Mouse (Mus musculus) small intestine, adult 2 months (tissue): ENCODE measurements around the gene Naa20. TPM values are rescaled to one million over a fixed set of nuclear protein-coding genes. Genes with fewer than 3 reads are reported as not detected.

Experiments
- H3K27ac ChIP-seq: fragments of 200-500 bp; 2 replicates; pipeline ENCODE4 v1.5.1; 2012; ENCODE audit warnings: low read depth, low read length, control low read depth, inconsistent platforms; ENCODE audit not compliant: insufficient read depth
- H3K27me3 ChIP-seq: fragments of 200-500 bp; 2 replicates; pipeline ENCODE4 v1.6.1; 2012; ENCODE audit warnings: mild to moderate bottlenecking, moderate library complexity, low read length, inconsistent platforms; ENCODE audit not compliant: control insufficient read depth, insufficient read depth
- H3K36me3 ChIP-seq: fragments of 200-500 bp; 2 replicates; pipeline ENCODE4 v1.6.1; 2012; ENCODE audit warnings: mild to moderate bottlenecking, low read length, control low read depth, inconsistent platforms; ENCODE audit not compliant: control insufficient read depth, insufficient read depth
- H3K4me1 ChIP-seq: fragments of 200-500 bp; 2 replicates; pipeline ENCODE4 v1.6.1; 2012; ENCODE audit warnings: low read length, inconsistent platforms, mixed read lengths; ENCODE audit not compliant: control insufficient read depth, insufficient read depth, insufficient read length
- H3K4me3 ChIP-seq: fragments of 200-500 bp; 2 replicates; pipeline ENCODE4 v1.5.1; 2012; ENCODE audit warnings: low read depth, mild to moderate bottlenecking, control low read depth, inconsistent platforms, low read length, moderate library complexity
- CTCF ChIP-seq: fragments of 200-500 bp; IDR thresholded peaks from 2 replicates; pipeline ENCODE4 v1.5.1; 2012; ENCODE audit warnings: low read depth, mild to moderate bottlenecking, control low read depth, inconsistent platforms, low read length, moderate library complexity, mixed read lengths; ENCODE audit not compliant: insufficient replicate concordance, insufficient read length; ENCODE audit errors: extremely low read depth
- POLR2A ChIP-seq: fragments of 200-500 bp; IDR thresholded peaks from 2 replicates; pipeline ENCODE4 v1.6.1; 2012; ENCODE audit warnings: low read depth, mild to moderate bottlenecking, control low read depth, inconsistent platforms, low read length, moderate library complexity
- WGBS: fragments of 180-500 bp; shearing (Covaris S2); methylation state at CpG from one replicate; pipeline ENCODE4 v1.1.7; 2018; 5-methylcytosine and 5-hydroxymethylcytosine counted together
- polyA plus RNA-seq: library from polyadenylated mRNA; depleted of rRNA; stranded (reverse); fragments of >200 nt; gene quantifications from 2 replicates; pipeline ENCODE4 v1.2.3, GENCODE M21; 2012

Naa20 gene
- polyA plus RNA-seq, 1 experiment = 13.2 TPM

- peaks cover 10% of the 10 kb centered on the region; the same call in 1 of the 2 replicates for H3K4me1 ChIP-seq
- no peak overlapping the region for H3K4me3 ChIP-seq
- 39% methylated on average over 3 of the region's 3 CpGs for WGBS
- no peak for TF ChIP-seq POLR2A
- TF ChIP-seq CTCF = no peak
- H3K27ac ChIP-seq = no peak overlapping the region
- H3K27me3 ChIP-seq = no peaks in the 10 kb centered on the region
- peaks cover 37% of the 10 kb centered on the region for H3K36me3 ChIP-seq
Observed at GRCm38 (mm10) chr2:145874879-145875482, 26.9 kb upstream of the Naa20 start.

- H3K4me3 ChIP-seq = no peak overlapping the region
- H3K27me3 ChIP-seq = no peaks in the 10 kb centered on the region
- 92% methylated on average over 3 of the region's 3 CpGs for WGBS
- peaks cover 52% of the 10 kb centered on the region for H3K36me3 ChIP-seq
- peaks cover 7% of the 10 kb centered on the region; the same call in 1 of the 2 replicates for H3K4me1 ChIP-seq
- H3K27ac ChIP-seq = no peak overlapping the region
- TF ChIP-seq CTCF = no peak
- TF ChIP-seq POLR2A = no peak
Observed at GRCm38 (mm10) chr2:145877191-145877590, 24.7 kb upstream of the Naa20 start.

DNA sequence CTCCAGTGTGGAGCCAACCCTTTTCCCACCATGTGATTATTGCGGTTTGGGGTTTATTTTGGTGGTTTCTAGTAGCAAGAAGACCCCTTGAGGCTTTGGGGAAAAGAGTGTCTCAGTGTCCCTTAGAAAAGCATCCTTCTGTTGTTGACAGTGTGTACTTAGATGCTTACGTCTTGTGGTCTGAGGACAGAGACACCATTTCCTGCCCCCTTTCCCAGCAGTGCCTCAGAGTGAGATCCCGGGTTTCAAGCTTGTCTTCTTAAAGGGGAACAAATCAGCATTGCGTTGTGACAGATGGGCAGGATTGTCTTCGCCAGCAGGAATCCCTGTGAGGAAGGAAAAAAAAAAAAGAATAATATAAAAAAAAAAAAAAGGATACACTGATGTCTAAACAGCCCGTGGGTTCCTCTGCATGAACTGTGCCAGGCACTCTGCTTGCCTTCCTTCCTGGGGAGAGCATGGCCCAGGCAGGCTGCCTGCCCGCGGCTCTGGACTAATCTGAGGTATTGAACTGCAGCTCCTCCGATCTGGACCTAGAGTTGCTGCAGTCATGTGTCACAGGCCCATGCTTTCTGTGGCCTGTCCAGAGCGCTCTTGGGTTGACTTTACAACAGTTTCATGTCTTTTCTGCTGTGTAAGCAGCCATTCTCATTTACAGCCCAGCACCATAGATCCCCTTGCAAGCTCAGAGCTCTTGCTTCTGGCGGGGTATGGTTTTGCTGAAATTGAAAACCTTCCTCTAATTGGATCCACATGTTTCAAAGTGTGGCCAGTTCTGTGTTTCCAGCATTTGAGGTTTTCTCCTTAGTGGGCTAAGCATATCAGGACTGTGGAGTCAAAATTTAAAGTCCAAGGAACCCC is 20.8 kb upstream of the Naa20 start:
- no peak for TF ChIP-seq CTCF
- no peak for TF ChIP-seq POLR2A
- H3K4me1 ChIP-seq = peaks cover 2% of the 10 kb centered on the region
- WGBS = 69% methylated on average over 11 of the region's 11 CpGs
- peaks cover 78% of the 10 kb centered on the region for H3K36me3 ChIP-seq
- peak overlapping the region; percentile 31 for H3K27ac ChIP-seq
- no peaks in the 10 kb centered on the region for H3K27me3 ChIP-seq
- no peak overlapping the region for H3K4me3 ChIP-seq

GRCm38 (mm10) chr2:145881932-145882331 is 20.0 kb upstream of the Naa20 start:
- H3K4me3 ChIP-seq = no peak overlapping the region
- peaks cover 76% of the 10 kb centered on the region for H3K36me3 ChIP-seq
- H3K27me3 ChIP-seq = no peaks in the 10 kb centered on the region
- WGBS = 72% methylated on average over 5 of the region's 5 CpGs
- H3K4me1 ChIP-seq = peaks cover 2% of the 10 kb centered on the region
- TF ChIP-seq CTCF = no peak
- TF ChIP-seq POLR2A = no peak
- no peak overlapping the region for H3K27ac ChIP-seq

- Histone ChIP-seq H3K4me1 (peaks cover 2% of the 10 kb centered on the region), H3K4me3 (no peak overlapping the region), H3K27me3 (no peaks in the 10 kb centered on the region), H3K36me3 (peaks cover 75% of the 10 kb centered on the region), H3K27ac (no peak overlapping the region)
- TF ChIP-seq POLR2A = no peak
- TF ChIP-seq CTCF = no peak
- 3% methylated on average over 2 of the region's 2 CpGs for WGBS
Observed at GRCm38 (mm10) chr2:145882398-145882797, 19.5 kb upstream of the Naa20 start.

- Histone ChIP-seq H3K36me3 (peaks cover 63% of the 10 kb centered on the region), H3K4me3 (no peak overlapping the region), H3K27me3 (no peaks in the 10 kb centered on the region), H3K4me1 (peaks cover 2% of the 10 kb centered on the region), H3K27ac (peak overlapping the region; percentile 75)
- no peak for TF ChIP-seq CTCF
- 63% methylated on average over 17 of the region's 17 CpGs for WGBS
Observed at GRCm38 (mm10) chr2:145884036-145884912, 17.6 kb upstream of the Naa20 start.
